Mouse (Mus musculus) heart, embryonic 10.5 days (tissue): ENCODE measurements at regions not wholly inside any gene's neighbourhood (a gene's known extent, or its start where the extent isn't known, plus 50 kb on each side); places are given as distances from the start of the nearest gene placed in this dataset.
A peak's percentile ranks its signal among the peaks of the same experiment; 100 is the strongest.

ENCODE experiments used
- DNase-seq: peaks from one replicate; pipeline ENCODE4 v3.0.0-alpha.2; 2017; ENCODE audit warnings: low spot score
- H3K27ac ChIP-seq: fragments of 300-500 bp; sonication (generic); 2 replicates; pipeline ENCODE4 v1.5.1; 2016; ENCODE audit warnings: mild to moderate bottlenecking
- H3K27me3 ChIP-seq: fragments of 300-500 bp; sonication (generic); 2 replicates; pipeline ENCODE4 v1.6.1; 2016; ENCODE audit warnings: mild to moderate bottlenecking; ENCODE audit not compliant: poor library complexity, insufficient read depth, severe bottlenecking
- H3K36me3 ChIP-seq: fragments of 300-500 bp; sonication (generic); 2 replicates; pipeline ENCODE4 v1.6.1; 2016; ENCODE audit warnings: mild to moderate bottlenecking, moderate library complexity
- H3K4me1 ChIP-seq: fragments of 300-500 bp; sonication (generic); 2 replicates; pipeline ENCODE4 v1.6.1; 2016; ENCODE audit warnings: mild to moderate bottlenecking
- H3K4me3 ChIP-seq: fragments of 300-500 bp; sonication (generic); 2 replicates; pipeline ENCODE4 v1.5.1; 2016; ENCODE audit warnings: mild to moderate bottlenecking, moderate library complexity
- H3K9me3 ChIP-seq: fragments of 300-500 bp; sonication (generic); 2 replicates; pipeline ENCODE4 v1.6.1; 2016; ENCODE audit warnings: mild to moderate bottlenecking, moderate library complexity
- WGBS: fragments of 180-500 bp; shearing (Covaris S2); methylation state at CpG from one replicate; pipeline ENCODE4 v1.1.7; 2016; 5-methylcytosine and 5-hydroxymethylcytosine counted together

GRCm38 (mm10) chrX:42332906-42333305, 156.6 kb upstream of the Tex13c2 start:
- no peaks in the 10 kb centered on the region for H3K9me3 ChIP-seq
- WGBS: 63% methylated on average over 7 of the region's 7 CpGs
- H3K36me3 ChIP-seq: no peaks in the 10 kb centered on the region
- H3K4me1 ChIP-seq: no peaks in the 10 kb centered on the region
- no peak overlapping the region for H3K27ac ChIP-seq
- DNase-seq: no peak
- no peaks in the 10 kb centered on the region for H3K27me3 ChIP-seq
- H3K4me3 ChIP-seq: no peak overlapping the region

- Histone ChIP-seq H3K9me3 (no peaks in the 10 kb centered on the region), H3K36me3 (no peaks in the 10 kb centered on the region), H3K27ac (no peak overlapping the region), H3K27me3 (no peaks in the 10 kb centered on the region), H3K4me1 (no peaks in the 10 kb centered on the region), H3K4me3 (no peak overlapping the region)
- 43% methylated on average over 4 of the region's 4 CpGs for WGBS
- no peak for DNase-seq
Observed at GRCm38 (mm10) chrX:42333631-42334030, 155.9 kb upstream of the Tex13c2 start.

GRCm38 (mm10) chrX:42334794-42335193, 154.7 kb upstream of the Tex13c2 start:
- H3K4me1 ChIP-seq: no peaks in the 10 kb centered on the region
- no peaks in the 10 kb centered on the region for H3K9me3 ChIP-seq
- 88% methylated on average over 2 of the region's 2 CpGs for WGBS
- no peak overlapping the region for H3K4me3 ChIP-seq
- DNase-seq: no peak
- no peaks in the 10 kb centered on the region for H3K27me3 ChIP-seq
- H3K27ac ChIP-seq: no peak overlapping the region
- no peaks in the 10 kb centered on the region for H3K36me3 ChIP-seq

- H3K27me3 ChIP-seq: no peaks in the 10 kb centered on the region
- 85% methylated on average over 3 of the region's 3 CpGs for WGBS
- no peak for DNase-seq
- H3K36me3 ChIP-seq: no peaks in the 10 kb centered on the region
- H3K4me1 ChIP-seq: no peaks in the 10 kb centered on the region
- H3K9me3 ChIP-seq: no peaks in the 10 kb centered on the region
- no peak overlapping the region for H3K4me3 ChIP-seq
- no peak overlapping the region for H3K27ac ChIP-seq
Observed at GRCm38 (mm10) chrX:42336772-42337171, 152.7 kb upstream of the Tex13c2 start.

GRCm38 (mm10) chrX:42342362-42342761, 147.1 kb upstream of the Tex13c2 start:
- WGBS: 59% methylated on average over 7 of the region's 7 CpGs
- H3K4me3 ChIP-seq: no peak overlapping the region

GRCm38 (mm10) chrX:42342951-42343879, 146.3 kb upstream of the Tex13c2 start:
- WGBS: 24% methylated on average over 16 of the region's 16 CpGs
- no peak for DNase-seq
- H3K36me3 ChIP-seq: no peaks in the 10 kb centered on the region

More at GRCm38 (mm10) chrX:42342362-42342761, 147.1 kb upstream of the Tex13c2 start:
- H3K4me1 ChIP-seq: no peaks in the 10 kb centered on the region
- no peak overlapping the region for H3K27ac ChIP-seq
- no peaks in the 10 kb centered on the region for H3K27me3 ChIP-seq
- no peak for DNase-seq
- H3K36me3 ChIP-seq: no peaks in the 10 kb centered on the region
- H3K9me3 ChIP-seq: no peaks in the 10 kb centered on the region

GRCm38 (mm10) chrX:42352610-42353254, 136.8 kb upstream of the Tex13c2 start:
- Histone ChIP-seq H3K4me3 (no peak overlapping the region), H3K27ac (no peak overlapping the region), H3K36me3 (no peaks in the 10 kb centered on the region), H3K4me1 (no peaks in the 10 kb centered on the region), H3K9me3 (no peaks in the 10 kb centered on the region), H3K27me3 (no peaks in the 10 kb centered on the region)
- DNase-seq: no peak
- WGBS: 76% methylated on average over 5 of the region's 5 CpGs

More at GRCm38 (mm10) chrX:42342951-42343879, 146.3 kb upstream of the Tex13c2 start:
- H3K27ac ChIP-seq: no peak overlapping the region
- H3K27me3 ChIP-seq: no peaks in the 10 kb centered on the region
- H3K4me1 ChIP-seq: no peaks in the 10 kb centered on the region
- no peaks in the 10 kb centered on the region for H3K9me3 ChIP-seq
- H3K4me3 ChIP-seq: no peak overlapping the region

- Histone ChIP-seq H3K4me3 (peak overlapping the region; percentile 47; the same call in 1 of the 2 replicates), H3K27ac (no peak overlapping the region)
- DNase-seq: no peak
Observed at GRCm38 (mm10) chrX:42359381-42360172, 129.9 kb upstream of the Tex13c2 start.

GRCm38 (mm10) chrX:42360173-42360931, 129.1 kb upstream of the Tex13c2 start:
- H3K27ac ChIP-seq: no peak overlapping the region
- WGBS: 24% methylated on average over 15 of the region's 15 CpGs

More at GRCm38 (mm10) chrX:42359381-42360172, 129.9 kb upstream of the Tex13c2 start:
- Histone ChIP-seq H3K4me1 (no peaks in the 10 kb centered on the region), H3K27me3 (no peaks in the 10 kb centered on the region), H3K36me3 (no peaks in the 10 kb centered on the region), H3K9me3 (no peaks in the 10 kb centered on the region)
- 44% methylated on average over 12 of the region's 12 CpGs for WGBS

GRCm38 (mm10) chrX:42360973-42361372, 128.5 kb upstream of the Tex13c2 start:
- WGBS: 27% methylated on average over 6 of the region's 6 CpGs
- Histone ChIP-seq H3K4me3 (no peak overlapping the region), H3K4me1 (no peaks in the 10 kb centered on the region), H3K27ac (no peak overlapping the region), H3K36me3 (no peaks in the 10 kb centered on the region), H3K27me3 (no peaks in the 10 kb centered on the region), H3K9me3 (no peaks in the 10 kb centered on the region)
- DNase-seq: no peak

More at GRCm38 (mm10) chrX:42360173-42360931, 129.1 kb upstream of the Tex13c2 start:
- Histone ChIP-seq H3K4me3 (peak overlapping the region; percentile 47), H3K27me3 (no peaks in the 10 kb centered on the region), H3K4me1 (no peaks in the 10 kb centered on the region), H3K36me3 (no peaks in the 10 kb centered on the region), H3K9me3 (no peaks in the 10 kb centered on the region)
- DNase-seq: no peak

GRCm38 (mm10) chrX:42361400-42362028, 128.0 kb upstream of the Tex13c2 start:
- WGBS: 41% methylated on average over 15 of the region's 15 CpGs
- H3K36me3 ChIP-seq: no peaks in the 10 kb centered on the region
- DNase-seq: no peak
- H3K27ac ChIP-seq: no peak overlapping the region
- no peaks in the 10 kb centered on the region for H3K27me3 ChIP-seq
- H3K9me3 ChIP-seq: no peaks in the 10 kb centered on the region
- H3K4me1 ChIP-seq: no peaks in the 10 kb centered on the region
- H3K4me3 ChIP-seq: no peak overlapping the region

- Histone ChIP-seq H3K36me3 (no peaks in the 10 kb centered on the region), H3K9me3 (no peaks in the 10 kb centered on the region), H3K27ac (no peak overlapping the region), H3K4me1 (no peaks in the 10 kb centered on the region), H3K4me3 (no peak overlapping the region), H3K27me3 (no peaks in the 10 kb centered on the region)
- no peak for DNase-seq
- 56% methylated on average over 1 of the region's 1 CpGs for WGBS
Observed at GRCm38 (mm10) chrX:42364137-42364536, 125.4 kb upstream of the Tex13c2 start.
